Mouse (Mus musculus): ENCODE results near the gene Rhd.

GRCm38 (mm10) chr4:134817706-134818105 is 46.6 kb upstream of the Rhd start:
- TF ChIP-seq POLR2A (IDR thresholded peaks at IDR 0.05; ENCODE audit: low read depth, low read length) (no peak), CTCF (conservative IDR thresholded peaks at IDR 0.05; ENCODE audit: insufficient read depth, insufficient read length, low read depth, low read length) (no peak)

Data from kidney, adult 2 months (tissue).